Mouse (Mus musculus): ENCODE measurements around the gene Haspin. TPM values are rescaled to one million over a fixed set of nuclear protein-coding genes. Genes with fewer than 3 reads are reported as not detected.

Gene Haspin
- 16.2 and 17.3 TPM in 2 replicates for polyA plus RNA-seq (2016; fragmentation: Nextera tagmentation; extraction: Ambion mirVana)

- Histone ChIP-seq H3K36me3 (peaks cover 19% of the 10 kb centered on the region), H3K27ac (peak within 1 kb of the TSS; percentile 88), H3K4me1 (peaks cover 33% of the 10 kb centered on the region), H3K9me3 (no peaks in the 10 kb centered on the region), H3K27me3 (ENCODE audit: insufficient read depth, poor library complexity, severe bottlenecking) (no peaks in the 10 kb centered on the region), H3K4me3 (peak within 1 kb of the TSS; percentile 83)
- DNase-seq (ENCODE audit: low spot score), result peak; percentile 95
- under 1% methylated on average over 84 of the region's 84 CpGs for WGBS
These were observed at the start of gene Haspin for GRCm38 (mm10) chr11:73137591-73138501. TSS of gene Haspin (minus strand) at chr11:73138294.

GRCm38 (mm10) chr11:73187231-73187630 is 49.1 kb upstream of the Haspin start:
- no peaks in the 10 kb centered on the region for H3K27me3 ChIP-seq (ENCODE audit: insufficient read depth, poor library complexity, severe bottlenecking)
- 84% methylated on average over 6 of the region's 6 CpGs for WGBS

GRCm38 (mm10) chr11:73185872-73186615 is 48.0 kb upstream of the Haspin start:
- Histone ChIP-seq H3K9me3 (no peaks in the 10 kb centered on the region), H3K36me3 (peaks cover 72% of the 10 kb centered on the region), H3K4me1 (no peaks in the 10 kb centered on the region), H3K4me3 (no peak overlapping the region), H3K27me3 (ENCODE audit: insufficient read depth, poor library complexity, severe bottlenecking) (no peaks in the 10 kb centered on the region), H3K27ac (no peak overlapping the region)
- no peak for DNase-seq (ENCODE audit: low spot score)
- WGBS, result 89% methylated on average over 10 of the region's 10 CpGs

More at GRCm38 (mm10) chr11:73187231-73187630, 49.1 kb upstream of the Haspin start:
- no peak for DNase-seq (ENCODE audit: low spot score)
- peaks cover 77% of the 10 kb centered on the region for H3K36me3 ChIP-seq
- no peaks in the 10 kb centered on the region for H3K9me3 ChIP-seq
- no peak overlapping the region for H3K4me3 ChIP-seq
- H3K27ac ChIP-seq, result no peak overlapping the region
- no peaks in the 10 kb centered on the region for H3K4me1 ChIP-seq

GRCm38 (mm10) chr11:73177895-73178294 is 39.8 kb upstream of the Haspin start:
- 3% methylated on average over 2 of the region's 2 CpGs for WGBS
- peaks cover 25% of the 10 kb centered on the region for H3K4me1 ChIP-seq

GRCm38 (mm10) chr11:73177509-73177875 is 39.4 kb upstream of the Haspin start:
- Histone ChIP-seq H3K4me1 (peaks cover 25% of the 10 kb centered on the region), H3K9me3 (no peaks in the 10 kb centered on the region), H3K27ac (peak overlapping the region; percentile 97), H3K36me3 (peaks cover 36% of the 10 kb centered on the region), H3K27me3 (ENCODE audit: insufficient read depth, poor library complexity, severe bottlenecking) (no peaks in the 10 kb centered on the region), H3K4me3 (peak overlapping the region; percentile 97)
- WGBS, result under 1% methylated on average over 28 of the region's 28 CpGs
- peak; percentile 95 for DNase-seq (ENCODE audit: low spot score)

More at GRCm38 (mm10) chr11:73177895-73178294, 39.8 kb upstream of the Haspin start:
- H3K36me3 ChIP-seq, result peaks cover 35% of the 10 kb centered on the region
- DNase-seq (ENCODE audit: low spot score), result no peak
- peak overlapping the region; percentile 97 for H3K4me3 ChIP-seq
- peak overlapping the region; percentile 97 for H3K27ac ChIP-seq
- no peaks in the 10 kb centered on the region for H3K9me3 ChIP-seq
- H3K27me3 ChIP-seq (ENCODE audit: insufficient read depth, poor library complexity, severe bottlenecking), result no peaks in the 10 kb centered on the region

- Histone ChIP-seq H3K9me3 (no peaks in the 10 kb centered on the region), H3K27ac (peak within 1 kb of the TSS; percentile 97), H3K36me3 (peaks cover 36% of the 10 kb centered on the region), H3K4me3 (peak within 1 kb of the TSS; percentile 97), H3K27me3 (ENCODE audit: insufficient read depth, poor library complexity, severe bottlenecking) (no peaks in the 10 kb centered on the region), H3K4me1 (peaks cover 31% of the 10 kb centered on the region)
- peak; percentile 99 for DNase-seq (ENCODE audit: low spot score)
- WGBS, result under 1% methylated on average over 81 of the region's 81 CpGs
These were observed 38.8 kb upstream of the Haspin start, which contains the start of the genes Emc6 and Tax1bp3 for GRCm38 (mm10) chr11:73176608-73177508. TSS of gene Emc6 (minus strand) at chr11:73177037. TSS of gene Tax1bp3 (plus strand) at chr11:73177083.

GRCm38 (mm10) chr11:73176186-73176585 is 38.1 kb upstream of the Haspin start:
- DNase-seq (ENCODE audit: low spot score), result no peak
- 2% methylated on average over 15 of the region's 15 CpGs for WGBS
- peak overlapping the region; percentile 97 for H3K27ac ChIP-seq

GRCm38 (mm10) chr11:73175612-73176011 is 37.5 kb upstream of the Haspin start:
- Histone ChIP-seq H3K4me3 (peak overlapping the region; percentile 97), H3K27ac (no peak overlapping the region)

More at GRCm38 (mm10) chr11:73176186-73176585, 38.1 kb upstream of the Haspin start:
- H3K9me3 ChIP-seq, result no peaks in the 10 kb centered on the region
- H3K27me3 ChIP-seq (ENCODE audit: insufficient read depth, poor library complexity, severe bottlenecking), result no peaks in the 10 kb centered on the region
- H3K36me3 ChIP-seq, result peaks cover 42% of the 10 kb centered on the region
- H3K4me1 ChIP-seq, result peaks cover 35% of the 10 kb centered on the region
- peak overlapping the region; percentile 97 for H3K4me3 ChIP-seq

GRCm38 (mm10) chr11:73172186-73172585 is 34.1 kb upstream of the Haspin start:
- no peaks in the 10 kb centered on the region for H3K9me3 ChIP-seq
- no peak overlapping the region for H3K27ac ChIP-seq
- no peaks in the 10 kb centered on the region for H3K27me3 ChIP-seq (ENCODE audit: insufficient read depth, poor library complexity, severe bottlenecking)
- 59% methylated on average over 5 of the region's 5 CpGs for WGBS
- H3K4me1 ChIP-seq, result peaks cover 24% of the 10 kb centered on the region
- DNase-seq (ENCODE audit: low spot score), result no peak
- H3K36me3 ChIP-seq, result peaks cover 39% of the 10 kb centered on the region
- H3K4me3 ChIP-seq, result no peak overlapping the region

More at GRCm38 (mm10) chr11:73175612-73176011, 37.5 kb upstream of the Haspin start:
- whole genome bisulfite sequencing, result 44% methylated on average over 8 of the region's 8 CpGs
- no peak for DNase-seq (ENCODE audit: low spot score)
- Histone ChIP-seq H3K4me1 (peaks cover 35% of the 10 kb centered on the region), H3K27me3 (ENCODE audit: insufficient read depth, poor library complexity, severe bottlenecking) (no peaks in the 10 kb centered on the region), H3K36me3 (peaks cover 44% of the 10 kb centered on the region), H3K9me3 (no peaks in the 10 kb centered on the region)

- H3K36me3 ChIP-seq, result peaks cover 32% of the 10 kb centered on the region
- no peaks in the 10 kb centered on the region for H3K9me3 ChIP-seq
- no peak overlapping the region for H3K27ac ChIP-seq
- peaks cover 25% of the 10 kb centered on the region for H3K4me1 ChIP-seq
- WGBS, result 47% methylated on average over 4 of the region's 4 CpGs
- H3K27me3 ChIP-seq (ENCODE audit: insufficient read depth, poor library complexity, severe bottlenecking), result no peaks in the 10 kb centered on the region
- DNase-seq (ENCODE audit: low spot score), result no peak
- H3K4me3 ChIP-seq, result no peak overlapping the region
These were observed 31.1 kb upstream of the Haspin start for GRCm38 (mm10) chr11:73169231-73169630.

- Histone ChIP-seq H3K27me3 (ENCODE audit: insufficient read depth, poor library complexity, severe bottlenecking) (no peaks in the 10 kb centered on the region), H3K27ac (no peak overlapping the region), H3K36me3 (peaks cover 27% of the 10 kb centered on the region), H3K4me3 (no peak overlapping the region), H3K4me1 (peaks cover 25% of the 10 kb centered on the region), H3K9me3 (no peaks in the 10 kb centered on the region)
- 67% methylated on average over 6 of the region's 6 CpGs for WGBS
- no peak for DNase-seq (ENCODE audit: low spot score)
These were observed 30.5 kb upstream of the Haspin start for GRCm38 (mm10) chr11:73168576-73168975.

GRCm38 (mm10) chr11:73168071-73168470 is 30.0 kb upstream of the Haspin start:
- Histone ChIP-seq H3K9me3 (no peaks in the 10 kb centered on the region), H3K4me3 (no peak overlapping the region), H3K36me3 (peaks cover 23% of the 10 kb centered on the region), H3K4me1 (peaks cover 25% of the 10 kb centered on the region), H3K27me3 (ENCODE audit: insufficient read depth, poor library complexity, severe bottlenecking) (no peaks in the 10 kb centered on the region), H3K27ac (no peak overlapping the region)
- 78% methylated on average over 8 of the region's 8 CpGs for WGBS
- DNase-seq (ENCODE audit: low spot score), result no peak
